Mouse (Mus musculus) intestine, embryonic 16.5 days (tissue): Measurements from ENCODE around the gene Gm17622. TPM values are rescaled to one million over a fixed set of nuclear protein-coding genes. Genes with fewer than 3 reads are reported as not detected.

ENCODE experiments used
- ATAC-seq: fragments of 200-750 bp; cut with Nextera tagmentation; 2 replicates; pipeline ENCODE4 v1.8.0; 2017; ENCODE audit warnings: moderate TSS enrichment, moderate library complexity
- H3K27ac ChIP-seq: fragments of 300-500 bp; sonication (generic); 2 replicates; pipeline ENCODE4 v1.5.1; 2014; ENCODE audit warnings: mild to moderate bottlenecking, low read length
- H3K27me3 ChIP-seq: fragments of 300-500 bp; sonication (generic); replicated peaks from 2 replicates; pipeline ENCODE4 v1.6.1; 2014; ENCODE audit warnings: low read length, control low read depth, mixed read lengths; ENCODE audit not compliant: control insufficient read depth, insufficient read depth
- H3K36me3 ChIP-seq: fragments of 300-500 bp; sonication (generic); 2 replicates; pipeline ENCODE4 v1.6.1; 2014; ENCODE audit warnings: low read length, control low read depth; ENCODE audit not compliant: control insufficient read depth, insufficient read depth
- H3K4me1 ChIP-seq: fragments of 300-500 bp; sonication (generic); 2 replicates; pipeline ENCODE4 v1.6.1; 2014; ENCODE audit warnings: low read length, control low read depth, mixed read lengths; ENCODE audit not compliant: control insufficient read depth, insufficient read depth
- H3K4me2 ChIP-seq: fragments of 300-500 bp; sonication (generic); 2 replicates; pipeline ENCODE4 v1.6.1; 2014; ENCODE audit warnings: low read depth, low read length, control low read depth
- H3K4me3 ChIP-seq: fragments of 300-500 bp; sonication (generic); 2 replicates; pipeline ENCODE4 v1.5.1; 2014; ENCODE audit warnings: mild to moderate bottlenecking, low read length
- H3K9ac ChIP-seq: fragments of 300-500 bp; sonication (generic); 2 replicates; pipeline ENCODE4 v1.6.1; 2014; ENCODE audit warnings: low read depth, low read length
- H3K9me3 ChIP-seq: fragments of 300-500 bp; sonication (generic); 2 replicates; pipeline ENCODE4 v1.6.1; 2016; ENCODE audit warnings: low read length, control low read depth; ENCODE audit not compliant: control insufficient read depth
- WGBS: fragments of 180-500 bp; shearing (Covaris S2); extraction: QIAGEN DNeasy Blood & Tissue Kit; methylation state at CpG from one replicate; pipeline ENCODE4 v1.1.7; 2014; 5-methylcytosine and 5-hydroxymethylcytosine counted together
- polyA plus RNA-seq: library from polyadenylated mRNA; unstranded; fragments of >200 nt; fragmentation: Nextera tagmentation; extraction: Ambion mirVana; gene quantifications from 2 replicates; pipeline ENCODE4 v1.2.1, GENCODE M21; 2015

Gene Gm17622
- polyA plus RNA-seq, 1 experiment from 2014 or later: not detected

DNA sequence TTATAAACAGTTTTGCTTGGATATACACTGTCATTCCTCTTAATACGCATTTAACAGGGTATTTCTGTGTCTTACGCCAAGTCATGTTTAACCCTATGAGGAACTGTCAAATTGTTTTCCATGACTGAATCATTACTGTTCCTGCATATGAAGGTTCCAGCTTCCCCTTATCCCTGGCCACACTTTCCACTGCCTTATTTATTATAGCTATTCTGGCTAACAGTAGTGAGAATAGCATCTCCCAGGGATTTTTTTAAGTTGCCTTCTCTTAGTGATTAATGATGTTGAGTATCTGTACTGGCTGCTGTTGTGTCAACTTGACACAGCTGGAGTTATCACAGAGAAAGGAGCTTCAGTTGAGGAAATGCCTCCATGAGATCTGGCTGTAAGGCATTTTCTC lies 26.8 kb downstream of the Gm17622 start:
- Histone ChIP-seq H3K27ac (no peak overlapping the region), H3K4me2 (no peak overlapping the region), H3K4me3 (no peak overlapping the region), H3K36me3 (no peaks in the 10 kb centered on the region), H3K4me1 (peaks cover 4% of the 10 kb centered on the region; the same call in 1 of the 2 replicates), H3K27me3 (no peaks in the 10 kb centered on the region), H3K9me3 (no peaks in the 10 kb centered on the region), H3K9ac (no peak overlapping the region)
- peak; percentile 66 for ATAC-seq
- WGBS: 59% methylated on average over 2 of the region's 2 CpGs

DNA sequence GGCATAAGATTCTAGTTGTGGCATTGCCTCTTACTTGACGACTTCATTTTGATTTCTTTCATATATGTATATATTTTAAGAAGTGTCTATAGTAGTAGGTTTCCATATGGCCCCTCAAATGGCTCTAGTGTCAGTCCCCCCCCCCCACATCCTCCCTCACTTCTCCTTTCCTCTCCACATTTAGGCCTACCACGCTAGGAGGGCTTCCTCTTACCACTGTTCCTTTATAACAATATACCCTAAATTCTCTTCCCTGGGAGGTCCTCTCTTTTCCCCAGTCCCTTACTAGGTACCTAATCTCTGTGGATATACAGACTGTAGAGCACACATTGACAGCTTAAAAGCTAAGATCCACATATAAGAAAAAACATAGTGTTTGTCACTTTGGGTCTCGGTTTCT lies 30.8 kb downstream of the Gm17622 start:
- no peak overlapping the region for H3K4me3 ChIP-seq
- no peak overlapping the region for H3K4me2 ChIP-seq
- H3K27ac ChIP-seq: no peak overlapping the region
- no peak for ATAC-seq
- H3K9me3 ChIP-seq: no peaks in the 10 kb centered on the region
- 0 out of 2 replicates have a peak, but pooled peaks cover 4% of the 10 kb centered on the region for H3K4me1 ChIP-seq
- H3K27me3 ChIP-seq: no peaks in the 10 kb centered on the region
- no peaks in the 10 kb centered on the region for H3K36me3 ChIP-seq
- 87% methylated on average over 3 of the region's 3 CpGs for WGBS
- H3K9ac ChIP-seq: no peak overlapping the region

GRCm38 (mm10) chr13:96527022-96527421 lies 36.5 kb downstream of the Gm17622 start:
- H3K36me3 ChIP-seq: no peaks in the 10 kb centered on the region
- H3K27ac ChIP-seq: no peak overlapping the region
- H3K4me3 ChIP-seq: no peak overlapping the region
- no peak for ATAC-seq
- no peaks in the 10 kb centered on the region for H3K27me3 ChIP-seq
- peaks cover 3% of the 10 kb centered on the region for H3K4me1 ChIP-seq
- no peak overlapping the region for H3K9ac ChIP-seq
- no peak overlapping the region for H3K4me2 ChIP-seq
- 92% methylated on average over 3 of the region's 3 CpGs for WGBS
- no peaks in the 10 kb centered on the region for H3K9me3 ChIP-seq

DNA sequence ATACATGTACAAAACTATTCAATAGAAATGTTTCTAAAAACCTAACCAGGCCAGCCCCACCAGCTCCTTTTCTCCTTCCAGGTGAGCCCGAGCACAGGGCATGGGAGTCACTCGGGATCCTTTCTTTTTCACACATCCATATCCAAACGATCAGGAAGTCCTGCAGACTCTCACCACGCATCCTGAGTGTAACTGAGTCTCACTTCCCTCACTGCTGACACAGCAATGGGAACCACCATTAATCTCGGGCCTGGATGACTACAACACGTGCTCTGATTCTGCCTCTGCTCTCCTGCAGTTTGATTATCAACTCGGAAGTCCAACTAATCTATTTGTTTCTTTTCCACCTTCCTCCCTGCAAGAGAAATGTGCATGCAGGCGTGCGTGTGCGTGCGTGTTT lies 37.3 kb downstream of the Gm17622 start:
- Histone ChIP-seq H3K27ac (no peak overlapping the region), H3K4me1 (peaks cover 6% of the 10 kb centered on the region), H3K9me3 (no peaks in the 10 kb centered on the region), H3K4me3 (no peak overlapping the region), H3K9ac (no peak overlapping the region), H3K27me3 (no peaks in the 10 kb centered on the region), H3K4me2 (no peak overlapping the region), H3K36me3 (no peaks in the 10 kb centered on the region)
- no peak for ATAC-seq
- WGBS: 88% methylated on average over 11 of the region's 11 CpGs

GRCm38 (mm10) chr13:96528776-96529175 lies 38.2 kb downstream of the Gm17622 start:
- H3K27me3 ChIP-seq: no peaks in the 10 kb centered on the region

GRCm38 (mm10) chr13:96529542-96529941 lies 39.0 kb downstream of the Gm17622 start:
- Histone ChIP-seq H3K4me1 (peaks cover 6% of the 10 kb centered on the region), H3K27ac (no peak overlapping the region), H3K9ac (no peak overlapping the region), H3K4me2 (no peak overlapping the region), H3K27me3 (no peaks in the 10 kb centered on the region), H3K9me3 (no peaks in the 10 kb centered on the region), H3K36me3 (no peaks in the 10 kb centered on the region), H3K4me3 (no peak overlapping the region)
- ATAC-seq: no peak
- WGBS: 93% methylated on average over 3 of the region's 3 CpGs

More at GRCm38 (mm10) chr13:96528776-96529175, 38.2 kb downstream of the Gm17622 start:
- 87% methylated on average over 3 of the region's 3 CpGs for WGBS
- Histone ChIP-seq H3K27ac (no peak overlapping the region), H3K9ac (no peak overlapping the region), H3K4me2 (no peak overlapping the region), H3K4me1 (peaks cover 6% of the 10 kb centered on the region), H3K9me3 (no peaks in the 10 kb centered on the region), H3K36me3 (no peaks in the 10 kb centered on the region), H3K4me3 (no peak overlapping the region)
- no peak for ATAC-seq

- no peaks in the 10 kb centered on the region for H3K9me3 ChIP-seq
- H3K27me3 ChIP-seq: no peaks in the 10 kb centered on the region
- 85% methylated on average over 9 of the region's 9 CpGs for WGBS
- H3K27ac ChIP-seq: no peak overlapping the region
- H3K9ac ChIP-seq: no peak overlapping the region
- no peak overlapping the region for H3K4me2 ChIP-seq
- no peaks in the 10 kb centered on the region for H3K36me3 ChIP-seq
- no peak overlapping the region for H3K4me3 ChIP-seq
- H3K4me1 ChIP-seq: peaks cover 6% of the 10 kb centered on the region
- ATAC-seq: no peak
Observed at GRCm38 (mm10) chr13:96530064-96530463, 39.5 kb downstream of the Gm17622 start.

DNA sequence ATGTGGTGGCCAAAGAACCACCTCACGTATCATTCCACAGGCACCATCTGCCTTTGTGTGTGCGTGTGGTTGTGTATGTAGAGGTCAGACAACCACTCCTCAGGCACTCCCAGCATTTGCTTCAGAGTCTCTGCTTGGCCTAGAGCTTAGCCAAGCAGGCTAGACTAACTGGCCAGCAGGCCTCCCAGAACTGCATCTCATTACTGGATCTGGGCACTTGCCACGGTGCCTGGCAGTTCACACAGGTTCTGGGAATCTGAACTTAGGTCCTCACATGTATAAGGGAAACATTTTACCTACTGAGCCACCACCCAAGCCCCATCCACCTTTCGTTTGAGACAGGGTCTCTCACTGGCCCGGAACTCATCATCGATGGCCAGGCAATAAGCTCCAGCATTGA lies 41.6 kb downstream of the Gm17622 start:
- no peaks in the 10 kb centered on the region for H3K27me3 ChIP-seq
- no peak overlapping the region for H3K9ac ChIP-seq
- H3K4me2 ChIP-seq: no peak overlapping the region

DNA sequence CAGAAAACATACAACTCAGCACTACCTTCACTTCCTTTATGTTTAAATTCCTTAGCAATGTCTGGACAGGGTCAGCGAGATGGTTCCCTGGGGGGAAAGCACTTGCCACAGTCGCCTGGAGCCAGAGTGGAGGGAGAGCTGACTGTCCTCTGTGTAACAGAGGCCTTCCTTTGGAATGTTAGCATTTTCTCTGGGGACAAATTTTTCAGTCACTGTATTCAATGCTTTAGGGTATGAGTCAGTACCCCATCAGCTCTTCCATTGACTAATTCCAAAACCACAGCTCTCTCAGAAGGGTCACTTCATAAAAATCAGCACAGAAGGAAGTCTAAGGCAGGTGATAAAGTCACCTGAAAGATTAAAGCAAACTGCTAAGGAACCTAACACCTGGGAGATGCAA lies 43.2 kb downstream of the Gm17622 start:
- H3K36me3 ChIP-seq: no peaks in the 10 kb centered on the region
- peaks cover 6% of the 10 kb centered on the region for H3K4me1 ChIP-seq
- no peak overlapping the region for H3K27ac ChIP-seq
- 61% methylated on average over 2 of the region's 2 CpGs for WGBS
- no peak overlapping the region for H3K4me2 ChIP-seq
- no peaks in the 10 kb centered on the region for H3K27me3 ChIP-seq
- ATAC-seq: no peak
- no peak overlapping the region for H3K9ac ChIP-seq
- H3K4me3 ChIP-seq: no peak overlapping the region
- H3K9me3 ChIP-seq: no peaks in the 10 kb centered on the region

More for the DNA sequence above, 41.6 kb downstream of the Gm17622 start:
- Histone ChIP-seq H3K4me3 (no peak overlapping the region), H3K27ac (no peak overlapping the region), H3K9me3 (no peaks in the 10 kb centered on the region), H3K4me1 (peaks cover 6% of the 10 kb centered on the region), H3K36me3 (no peaks in the 10 kb centered on the region)
- no peak for ATAC-seq
- WGBS: 88% methylated on average over 6 of the region's 6 CpGs

DNA sequence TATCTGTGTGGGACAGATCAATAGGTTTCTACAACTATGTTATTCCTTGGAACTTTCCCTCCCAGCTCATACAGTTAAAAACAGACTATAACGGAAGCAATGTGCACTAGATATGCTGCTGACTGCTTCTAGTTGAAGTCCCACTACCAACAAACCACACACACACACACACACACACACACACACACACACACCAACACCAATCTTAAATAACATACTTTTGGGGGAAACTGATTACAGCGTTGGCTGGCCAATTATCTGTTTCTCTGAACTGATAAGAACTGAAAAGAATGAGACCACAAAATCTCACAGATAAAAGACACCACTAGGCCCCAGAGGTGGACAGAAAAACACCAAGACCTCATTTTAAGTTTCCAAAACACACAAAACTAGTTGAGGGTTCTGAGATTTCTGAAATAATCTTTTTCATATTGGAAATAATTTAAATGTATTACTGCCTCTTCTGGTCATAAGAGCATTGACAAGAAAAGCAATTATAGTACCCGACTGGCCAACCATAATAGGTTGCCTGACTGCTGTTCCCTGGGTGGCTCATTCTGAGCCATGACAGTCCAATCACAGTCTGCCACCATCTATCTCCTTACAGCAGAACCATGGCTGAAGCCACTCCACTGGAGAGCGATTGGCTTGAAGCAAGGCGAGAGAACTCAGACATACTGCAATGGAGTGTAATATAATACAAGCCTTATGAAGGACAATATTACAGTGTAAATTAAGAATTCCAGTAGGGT lies 46.5 kb downstream of the Gm17622 start:
- no peak overlapping the region for H3K27ac ChIP-seq
- no peak for ATAC-seq
- H3K4me1 ChIP-seq: peaks cover 3% of the 10 kb centered on the region; the same call in 1 of the 2 replicates
- no peak overlapping the region for H3K9ac ChIP-seq
- no peaks in the 10 kb centered on the region for H3K9me3 ChIP-seq
- WGBS: 85% methylated on average over 5 of the region's 5 CpGs
- no peaks in the 10 kb centered on the region for H3K36me3 ChIP-seq
- H3K27me3 ChIP-seq: no peaks in the 10 kb centered on the region
- no peak overlapping the region for H3K4me2 ChIP-seq
- H3K4me3 ChIP-seq: no peak overlapping the region
